Mouse (Mus musculus): ENCODE measurements around the gene Kndc1.

Gene Kndc1

DNA sequence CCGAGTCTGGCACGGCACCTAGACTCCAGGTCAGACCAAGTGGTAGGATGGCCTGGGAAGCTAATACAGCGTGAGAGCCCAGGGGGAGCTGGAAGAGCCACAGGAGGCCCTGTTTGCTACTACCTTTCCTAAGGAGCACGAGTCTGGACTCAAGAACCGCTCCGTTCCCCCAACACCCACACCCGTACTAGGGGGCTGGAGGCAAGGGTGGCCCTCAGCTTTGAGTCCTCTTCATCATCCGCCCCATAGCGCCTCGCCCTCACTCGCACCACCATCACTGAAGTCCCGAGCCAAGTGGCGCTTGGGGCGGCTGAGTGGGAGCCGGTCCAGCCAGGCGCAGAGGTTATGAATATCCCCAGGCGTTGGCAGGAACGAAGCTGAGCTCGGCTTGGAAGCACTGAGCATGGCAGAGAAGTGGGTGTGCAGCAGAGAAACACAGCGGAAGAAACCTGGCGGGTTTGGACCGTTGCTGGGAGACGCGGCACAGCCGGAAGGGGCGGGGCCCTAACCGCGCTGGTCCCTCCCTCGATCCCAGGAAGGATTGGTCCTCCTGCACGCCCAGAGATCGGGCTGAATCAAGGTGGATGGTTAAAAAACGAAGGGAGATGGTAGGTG lies 83.9 kb downstream of the Kndc1 start, which contains the start of gene 6430531B16Rik:
TSS of gene 6430531B16Rik (minus strand) at position 478 of the 615 bp plus-strand sequence.
- in situ Hi-C loops (cut with MboI; ENCODE audit: unreplicated experiment in 2 of 2): loop anchor here (5.0 to 10.0 kb wide), 2 partner anchors 89 to 176 kb away; partner anchors contain the start of gene Sprn (in 1 of the 2)

DNA sequence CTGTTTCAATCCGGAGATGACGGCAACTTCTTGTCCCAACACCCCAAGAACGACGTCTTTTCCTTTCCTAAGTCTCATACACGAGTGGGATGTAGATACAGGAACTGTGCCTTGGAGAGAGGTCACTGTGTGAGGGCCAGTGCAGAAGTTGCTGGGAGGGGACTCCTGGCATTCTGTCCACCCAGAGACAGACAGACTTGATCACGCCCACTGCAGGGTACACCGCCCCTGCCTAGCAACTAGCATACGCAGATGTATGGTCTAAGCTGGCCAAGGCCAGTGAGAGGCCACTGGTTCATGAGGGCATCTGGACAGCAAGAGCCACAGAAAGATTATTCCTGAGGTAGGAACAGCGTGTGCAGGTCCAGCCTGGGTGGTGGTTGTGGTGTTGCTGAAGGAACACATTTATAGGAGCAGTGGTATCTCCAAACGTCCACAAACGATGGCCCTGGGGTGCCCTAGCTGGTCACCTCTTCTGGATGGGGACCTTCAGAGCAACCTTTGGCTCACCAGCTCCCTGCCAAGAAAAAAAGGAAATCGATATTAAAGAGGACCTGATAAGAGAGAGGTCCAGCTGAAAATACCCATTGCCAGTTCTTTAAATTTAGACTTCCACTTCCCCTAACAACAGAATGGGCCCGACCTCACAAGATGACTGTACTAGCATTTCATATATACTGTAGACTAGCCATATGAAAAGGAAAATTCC lies 84.7 kb downstream of the Kndc1 start:
- in situ Hi-C loops (cut with MboI; ENCODE audit: unreplicated experiment in 2 of 2): loop anchor here (5.0 to 10.0 kb wide), 2 partner anchors 88 to 176 kb away; partner anchors contain the start of gene Sprn (in 1 of the 2)

DNA sequence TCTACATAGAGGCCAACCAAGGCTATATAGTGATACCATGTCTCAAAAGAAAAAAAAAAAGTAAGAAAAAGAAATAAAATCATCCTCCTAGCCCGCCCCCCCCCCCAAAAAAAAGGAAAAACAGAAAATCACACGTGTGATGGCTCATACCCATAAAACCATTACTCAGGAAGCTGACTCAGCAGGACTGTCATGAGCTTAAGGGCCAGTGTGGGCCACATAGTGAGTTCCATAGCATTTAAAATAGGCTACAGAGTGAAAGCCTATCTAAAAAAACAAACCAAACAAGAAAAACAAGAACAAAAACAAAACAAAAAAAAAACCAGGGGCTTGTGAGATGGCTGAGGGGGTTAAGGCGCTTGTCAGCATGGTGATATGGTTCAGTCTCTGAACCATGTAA lies 86.3 kb downstream of the Kndc1 start:
- in situ Hi-C loops (cut with MboI; ENCODE audit: unreplicated experiment in 2 of 2): no loop called here

DNA sequence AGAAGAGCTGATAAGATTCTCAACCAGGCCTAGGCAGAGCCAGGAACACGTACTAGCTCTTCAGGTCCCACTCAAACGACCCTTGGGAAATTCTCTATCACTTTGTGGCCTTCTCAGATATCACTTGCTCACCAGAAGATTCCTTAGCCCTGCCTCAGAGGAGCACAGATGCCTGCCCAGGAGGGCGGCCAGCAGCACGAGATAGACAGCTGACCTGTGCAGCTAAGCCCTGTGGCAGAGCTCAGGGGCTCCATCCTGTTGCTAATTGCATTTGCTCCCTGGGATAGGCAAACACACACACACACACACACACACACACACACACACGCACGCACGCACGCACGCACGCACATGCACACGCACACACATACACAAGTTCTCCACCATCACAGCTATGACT lies 87.6 kb downstream of the Kndc1 start:
- in situ Hi-C loops (cut with MboI; ENCODE audit: unreplicated experiment in 2 of 2): no loop called here

DNA sequence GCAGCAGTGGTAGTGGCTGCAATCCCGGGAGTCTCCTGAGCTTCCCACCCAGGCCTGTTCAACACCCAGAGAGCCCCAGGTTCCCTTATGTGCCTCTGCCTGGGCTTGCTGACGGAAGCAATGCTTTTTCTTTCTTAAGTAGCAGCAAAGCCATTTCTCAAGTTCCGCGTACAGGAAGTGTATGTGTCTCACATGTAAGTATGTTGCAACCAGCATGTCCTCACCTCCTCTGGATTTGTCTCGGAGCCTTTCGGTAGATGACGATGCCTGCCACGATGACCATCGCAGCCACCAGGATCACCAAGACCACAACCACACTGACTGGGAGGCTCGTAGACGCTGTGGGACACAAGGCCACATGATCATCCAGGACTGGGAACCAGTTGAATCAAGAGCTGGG lies 90.0 kb downstream of the Kndc1 start:
- in situ Hi-C loops (cut with MboI; ENCODE audit: unreplicated experiment in 2 of 2): no loop called here

DNA sequence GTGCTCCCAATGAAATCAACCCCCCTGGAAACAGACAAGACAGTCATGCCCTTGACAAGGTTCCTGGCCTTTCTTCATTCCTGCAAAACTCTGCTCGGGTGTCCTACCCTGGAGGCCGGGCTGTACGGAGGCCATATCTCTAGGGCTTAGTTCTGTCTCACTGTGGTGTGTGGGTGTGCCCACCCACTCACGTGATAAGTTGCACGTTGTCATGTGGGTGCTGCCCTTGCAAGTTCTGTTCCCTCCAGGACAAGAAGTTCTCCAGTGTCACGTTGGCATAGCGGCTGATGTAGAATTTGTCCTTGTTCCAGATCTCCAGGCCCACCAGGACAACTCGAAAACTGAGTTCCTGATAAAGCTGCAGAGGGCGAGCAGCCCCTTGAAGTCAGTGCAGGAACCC lies 93.8 kb downstream of the Kndc1 start:
- in situ Hi-C loops (cut with MboI; ENCODE audit: unreplicated experiment in 2 of 2): no loop called here

DNA sequence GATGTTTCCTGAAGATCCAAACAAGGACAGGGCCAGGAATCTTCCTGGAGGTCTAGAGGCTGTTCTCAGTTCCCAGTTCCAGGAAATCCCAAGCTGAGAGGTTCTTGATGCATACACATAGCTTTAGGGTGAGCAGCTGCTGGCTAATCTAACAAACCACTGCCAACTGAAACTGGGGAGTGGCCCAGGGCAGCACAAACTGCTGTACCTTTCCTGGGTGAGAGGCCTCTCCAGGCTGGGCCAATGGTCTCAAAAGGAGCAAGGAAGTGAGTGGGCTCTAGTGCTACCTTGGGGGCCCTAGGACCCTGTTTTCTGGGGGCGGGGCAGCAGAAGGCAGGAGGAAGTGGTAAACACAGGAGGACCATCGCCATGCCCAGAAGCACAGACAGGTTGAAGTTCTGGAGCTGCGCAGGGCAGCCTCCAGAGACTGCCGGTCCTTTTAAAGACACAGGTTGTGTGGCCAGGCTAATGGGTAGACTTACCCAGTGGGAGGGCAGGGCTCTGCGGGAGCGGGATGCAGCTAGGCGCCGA lies 96.4 kb downstream of the Kndc1 start:
- in situ Hi-C loops (cut with MboI; ENCODE audit: unreplicated experiment in 2 of 2): no loop called here

Data from v-Abl transformed pro-B cells (cell line).